Mouse (Mus musculus) subcutaneous adipose tissue, adult 2 months (tissue): ENCODE measurements around the gene Olfr992. TPM values are rescaled to one million over a fixed set of nuclear protein-coding genes. Genes with fewer than 3 reads are reported as not detected.

Experiments
- polyA plus RNA-seq: library from polyadenylated mRNA; depleted of rRNA; stranded (reverse); fragments of >200 nt; gene quantifications from 2 replicates; pipeline ENCODE4 v1.2.3, GENCODE M21; 2012; ENCODE audit warnings: low replicate concordance; rRNA removed

The Olfr992 gene
- polyA plus RNA-seq: not detected in 2 replicates

GRCm38 (mm10) chr2:85409369-85409768 is at the start of gene Olfr992:
TSS of gene Olfr992 (minus strand) at chr2:85409469.

GRCm38 (mm10) chr2:85443539-85443938 is 34.3 kb upstream of the Olfr992 start, which contains the start of gene Olfr995:
TSS of gene Olfr995 (minus strand) at chr2:85443639.

GRCm38 (mm10) chr2:85436351-85436750 is 27.1 kb upstream of the Olfr992 start, which contains the start of gene Olfr994:
TSS of gene Olfr994 (minus strand) at chr2:85436451.

GRCm38 (mm10) chr2:85414777-85415176 is 5.5 kb upstream of the Olfr992 start, which contains the start of gene Olfr993:
TSS of gene Olfr993 (minus strand) at chr2:85414877.

GRCm38 (mm10) chr2:85363127-85363526 is 46.1 kb downstream of the Olfr992 start, which contains the start of gene Olfr988:
TSS of gene Olfr988 (minus strand) at chr2:85363227.

Other genes with a start within 250 kb of the Olfr992 start
- 0.40 and 7.8 TPM in 2 replicates for gene Lrrc55, start 212.3 kb downstream of the Olfr992 start, polyA plus RNA-seq
- gene Olfr987, start 70.2 kb downstream of the Olfr992 start, polyA plus RNA-seq: not detected in 2 replicates
- gene Olfr988, start 46.2 kb downstream of the Olfr992 start, polyA plus RNA-seq: not detected in 2 replicates
- not detected in 2 replicates for gene Olfr993, start 5.4 kb upstream of the Olfr992 start, polyA plus RNA-seq
- gene Olfr994, start 27.0 kb upstream of the Olfr992 start, polyA plus RNA-seq: not detected in 2 replicates
- not detected in 2 replicates for gene Olfr995, start 34.2 kb upstream of the Olfr992 start, polyA plus RNA-seq
- 18.3 TPM in 1 of 2 replicates, not detected in the other for gene 4833423E24Rik, start 109.6 kb upstream of the Olfr992 start, polyA plus RNA-seq
- not detected in 2 replicates for gene Olfr996, start 169.7 kb upstream of the Olfr992 start, polyA plus RNA-seq
- gene Olfr998, start 179.5 kb upstream of the Olfr992 start, polyA plus RNA-seq: not detected in 2 replicates
- not detected in 2 replicates for gene Olfr1000, start 202.4 kb upstream of the Olfr992 start, polyA plus RNA-seq
- gene Olfr1002, start 241.2 kb upstream of the Olfr992 start, polyA plus RNA-seq: not detected in 2 replicates